Mouse (Mus musculus): ENCODE data around the gene Sdcbp2. TPM values are rescaled to one million over a fixed set of nuclear protein-coding genes. Genes with fewer than 3 reads are reported as not detected.

Sdcbp2 gene
- polyA plus RNA-seq, 1 experiment from 2014 or later = 0.20 TPM

GRCm38 (mm10) chr2:151635362-151636014, 63.1 kb downstream of the Sdcbp2 start:
- TF ChIP-seq EP300 (IDR thresholded peaks at IDR 0.05; ENCODE audit: low read depth) (no peak), CTCF (IDR thresholded peaks at IDR 0.05; ENCODE audit: low read depth) (no peak)

GRCm38 (mm10) chr2:151636015-151636402, 63.6 kb downstream of the Sdcbp2 start:
- Histone ChIP-seq H3K4me3 (ENCODE audit: low read depth, low read length) (no peak overlapping the region), H3K4me1 (ENCODE audit: insufficient read depth) (0 out of 2 replicates have a peak, but pooled peaks cover 2% of the 10 kb centered on the region), H3K27ac (ENCODE audit: low read depth) (no peak overlapping the region), H3K9me3 (ENCODE audit: low read length) (no peaks in the 10 kb centered on the region), H3K4me2 (ENCODE audit: low read depth, low read length) (no peak overlapping the region), H3K9ac (replicated peaks) (no peak overlapping the region), H3K36me3 (replicated peaks; ENCODE audit: insufficient read depth, low read length) (no peaks in the 10 kb centered on the region), H3K27me3 (ENCODE audit: insufficient read depth, low read length) (peaks cover 24% of the 10 kb centered on the region)
- no peak for TF ChIP-seq EP300 (IDR thresholded peaks at IDR 0.05; ENCODE audit: low read depth)
- no peak for TF ChIP-seq CTCF (IDR thresholded peaks at IDR 0.05; ENCODE audit: low read depth)
- DNase-seq (no peak), ATAC-seq (no peak)
- 55% methylated on average over 2 of the region's 2 CpGs for WGBS (ENCODE audit: insufficient replicate concordance)

More at GRCm38 (mm10) chr2:151635362-151636014, 63.1 kb downstream of the Sdcbp2 start:
- Histone ChIP-seq H3K9me3 (ENCODE audit: low read length) (no peaks in the 10 kb centered on the region), H3K27me3 (ENCODE audit: insufficient read depth, low read length) (peaks cover 28% of the 10 kb centered on the region), H3K9ac (replicated peaks) (no peak overlapping the region), H3K4me2 (ENCODE audit: low read depth, low read length) (no peak overlapping the region), H3K4me3 (ENCODE audit: low read depth, low read length) (no peak overlapping the region), H3K4me1 (ENCODE audit: insufficient read depth) (0 out of 2 replicates have a peak, but pooled peaks cover 2% of the 10 kb centered on the region), H3K27ac (ENCODE audit: low read depth) (no peak overlapping the region), H3K36me3 (replicated peaks; ENCODE audit: insufficient read depth, low read length) (no peaks in the 10 kb centered on the region)
- WGBS (ENCODE audit: insufficient replicate concordance) = 59% methylated on average over 9 of the region's 9 CpGs
- ATAC-seq (no peak), DNase-seq (no peak)

Other genes with a start within 250 kb of the Sdcbp2 start
- gene 4921509C19Rik, start 96.5 kb upstream of the Sdcbp2 start, polyA plus RNA-seq (2015; fragmentation: Nextera tagmentation; extraction: Ambion mirVana) = not detected in 2 replicates
- gene Nsfl1c, start 78.4 kb upstream of the Sdcbp2 start, polyA plus RNA-seq (2015; fragmentation: Nextera tagmentation; extraction: Ambion mirVana) = 49.8 and 52.9 TPM in 2 replicates
- gene Fkbp1a, start 30.1 kb upstream of the Sdcbp2 start, polyA plus RNA-seq (2015; fragmentation: Nextera tagmentation; extraction: Ambion mirVana) = 121 and 128 TPM in 2 replicates
- gene Snph, start 60.0 kb downstream of the Sdcbp2 start, polyA plus RNA-seq (2015; fragmentation: Nextera tagmentation; extraction: Ambion mirVana) = not detected in 2 replicates
- not detected in 2 replicates for gene Rad21l, start 95.9 kb downstream of the Sdcbp2 start, polyA plus RNA-seq (2015; fragmentation: Nextera tagmentation; extraction: Ambion mirVana)
- gene Tmem74b, start 129.4 kb downstream of the Sdcbp2 start, polyA plus RNA-seq (2015; fragmentation: Nextera tagmentation; extraction: Ambion mirVana) = 0.07 TPM in 1 of 2 replicates, not detected in the other
- gene Psmf1, start 171.6 kb downstream of the Sdcbp2 start, polyA plus RNA-seq (2015; fragmentation: Nextera tagmentation; extraction: Ambion mirVana) = 53.6 and 54.2 TPM in 2 replicates

Measured in liver, postnatal 0 days (tissue).